Mouse (Mus musculus): Measurements from ENCODE around the gene Cnksr3. TPM values are rescaled to one million over a fixed set of nuclear protein-coding genes. Genes with fewer than 3 reads are reported as not detected.

The Cnksr3 gene
- total RNA-seq, 1 experiment from 2014 or later: 8.7 TPM

DNA sequence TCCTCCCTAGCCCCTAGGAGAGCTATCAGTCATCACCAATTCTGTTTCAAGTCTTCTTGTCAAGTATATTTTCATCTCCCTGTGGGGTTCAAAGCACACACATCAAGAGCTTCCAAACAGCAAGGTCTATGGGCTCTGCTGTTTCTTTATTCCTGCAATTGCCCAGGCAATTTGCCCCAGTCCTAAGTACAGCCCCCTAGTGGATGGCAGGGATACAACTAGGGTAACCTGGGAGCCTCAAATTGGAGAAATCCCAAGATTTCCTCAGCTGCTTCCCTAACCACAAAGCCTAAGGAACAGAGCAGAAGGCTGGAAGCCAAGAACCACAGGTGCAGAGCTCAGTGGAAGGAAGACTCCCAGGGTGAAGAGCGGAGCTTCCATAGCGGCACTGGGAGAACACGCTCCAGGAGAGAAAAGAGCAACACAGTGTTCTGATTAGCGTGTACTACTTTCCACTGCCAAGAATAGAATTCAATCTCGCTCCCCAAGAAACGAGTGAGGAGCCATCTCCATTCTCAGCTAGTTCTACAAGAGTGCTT, 100.5 kb downstream of the Cnksr3 start:
- no peak for ATAC-seq (replicated peaks; ENCODE audit: low read depth, poor library complexity, severe bottlenecking)

DNA sequence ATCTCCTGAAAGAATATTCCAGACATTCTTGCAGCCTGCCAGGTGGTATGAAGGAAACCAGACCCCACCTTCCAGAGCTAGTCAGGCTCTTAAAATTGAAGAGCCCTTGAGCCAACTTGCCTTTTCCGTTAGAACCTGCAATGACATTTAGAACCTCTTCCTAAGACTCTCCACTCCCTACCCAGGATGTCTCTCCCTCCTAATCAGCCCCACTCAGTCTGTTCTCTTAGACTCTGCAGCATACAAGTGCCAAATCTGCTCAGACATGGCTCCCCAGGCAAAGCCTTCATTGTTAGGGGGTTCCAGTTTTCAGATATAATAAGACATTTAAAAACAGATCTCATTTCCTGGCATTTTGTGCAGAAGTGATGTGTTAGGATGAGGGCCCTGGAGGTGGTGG, 108.2 kb downstream of the Cnksr3 start:
- no peak for ATAC-seq (replicated peaks; ENCODE audit: low read depth, poor library complexity, severe bottlenecking)

DNA sequence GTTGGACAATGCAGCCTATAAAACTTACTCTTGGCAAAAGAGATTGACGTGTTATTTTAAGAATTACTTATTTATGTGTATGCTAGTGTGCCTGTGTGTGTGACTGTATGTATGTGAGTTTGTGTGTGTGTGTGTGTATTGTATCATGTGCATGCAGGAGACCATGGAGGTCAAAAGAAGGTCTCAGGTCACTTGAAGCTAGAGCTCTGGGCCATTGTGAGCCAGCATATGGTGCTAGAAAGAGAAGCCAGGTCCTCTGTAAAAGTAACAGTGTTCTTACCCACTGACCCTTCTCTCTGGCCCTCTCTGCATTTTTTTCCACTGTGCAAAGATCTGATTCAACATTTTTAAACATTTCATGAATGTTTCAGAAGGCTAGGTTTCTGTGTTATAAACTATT, 134.1 kb downstream of the Cnksr3 start:
- no peak for ATAC-seq (replicated peaks; ENCODE audit: low read depth, poor library complexity, severe bottlenecking)

DNA sequence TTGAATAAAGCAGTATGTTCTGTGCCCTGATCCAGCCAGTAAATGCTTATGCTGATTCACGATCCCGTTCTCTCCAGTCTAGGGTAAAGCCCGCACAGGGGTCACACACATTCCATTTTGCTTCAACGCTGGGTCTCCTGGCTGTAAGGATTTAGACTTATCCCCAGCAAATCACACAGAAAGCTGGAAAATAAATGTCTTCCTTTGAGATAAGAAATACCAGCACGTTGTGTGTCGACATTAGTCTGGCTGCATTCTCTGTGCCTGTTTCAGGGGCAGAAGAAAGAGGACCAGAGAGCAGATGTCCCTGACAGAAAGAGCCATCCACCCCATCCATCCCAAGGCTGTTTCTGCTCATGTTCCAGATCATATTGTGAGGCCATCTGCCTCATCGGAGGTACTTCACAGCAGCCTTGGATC, 134.6 kb downstream of the Cnksr3 start:
- no peak for ATAC-seq (replicated peaks; ENCODE audit: low read depth, poor library complexity, severe bottlenecking)

DNA sequence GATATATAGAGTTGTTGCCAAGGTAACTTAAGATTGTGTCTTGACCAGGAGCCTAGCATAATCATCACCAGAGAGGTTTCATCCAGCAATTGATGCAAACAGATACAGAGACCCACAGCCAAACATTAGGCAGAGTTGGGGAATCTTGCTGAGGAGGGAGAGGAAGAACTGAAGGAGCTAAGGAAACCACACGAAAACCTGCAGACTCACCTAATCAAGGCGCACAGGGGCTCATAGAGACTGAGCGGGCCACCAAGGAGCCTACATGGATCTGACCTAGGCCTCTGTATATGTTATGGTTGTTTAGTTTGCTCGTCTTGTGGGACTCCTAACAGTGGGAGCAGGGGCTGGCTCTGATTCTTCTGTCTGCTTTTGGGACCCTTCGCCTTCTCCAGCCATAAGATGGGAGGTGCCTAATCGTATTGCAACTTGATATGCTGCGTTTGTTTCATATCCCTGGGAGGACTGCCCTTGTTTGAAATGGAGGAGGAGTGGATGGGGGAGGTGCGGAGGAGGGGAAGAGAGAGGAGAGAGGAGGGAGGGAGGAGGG, 135.3 kb downstream of the Cnksr3 start:
- no peak for ATAC-seq (replicated peaks; ENCODE audit: low read depth, poor library complexity, severe bottlenecking)

DNA sequence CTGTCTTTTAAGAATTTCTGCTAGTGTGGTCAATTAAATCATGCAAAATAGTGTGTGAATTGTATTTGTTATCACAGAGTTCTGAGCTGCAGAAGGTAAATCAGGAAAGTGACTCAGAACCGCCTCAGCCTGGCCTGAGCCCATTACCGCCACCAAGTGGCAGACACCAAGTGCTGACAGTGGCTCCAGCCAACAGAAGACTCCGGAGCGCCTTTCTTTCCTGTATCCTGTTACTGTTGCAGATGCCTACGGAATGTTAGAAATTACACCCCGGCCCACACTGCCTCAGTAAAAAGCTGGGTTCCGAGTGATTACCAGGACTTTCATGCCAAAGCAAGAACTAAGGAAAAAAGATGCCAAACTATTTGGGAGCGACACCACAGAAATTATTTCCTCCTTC, 135.8 kb downstream of the Cnksr3 start:
- ATAC-seq (replicated peaks; ENCODE audit: low read depth, poor library complexity, severe bottlenecking): peak; percentile 96

DNA sequence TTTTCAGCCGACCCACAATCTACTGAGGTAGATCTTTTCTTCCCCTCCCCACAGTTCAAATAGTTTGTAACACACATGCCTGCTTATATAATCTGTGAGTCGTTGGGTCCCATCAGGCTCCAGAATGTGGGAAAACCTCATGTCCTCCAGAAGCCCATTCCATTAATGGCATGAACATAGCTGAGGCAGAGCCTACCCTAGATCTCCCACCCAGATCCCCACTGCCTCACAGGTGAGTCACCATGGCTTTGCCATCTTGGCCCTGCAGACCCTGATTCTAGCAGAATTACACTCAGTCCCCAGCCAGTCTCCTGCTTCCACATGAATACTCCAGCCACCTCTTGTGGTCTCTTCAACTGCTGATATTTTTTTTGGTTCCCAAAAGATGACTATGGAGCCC, 136.4 kb downstream of the Cnksr3 start:
- ATAC-seq (replicated peaks; ENCODE audit: low read depth, poor library complexity, severe bottlenecking): no peak

DNA sequence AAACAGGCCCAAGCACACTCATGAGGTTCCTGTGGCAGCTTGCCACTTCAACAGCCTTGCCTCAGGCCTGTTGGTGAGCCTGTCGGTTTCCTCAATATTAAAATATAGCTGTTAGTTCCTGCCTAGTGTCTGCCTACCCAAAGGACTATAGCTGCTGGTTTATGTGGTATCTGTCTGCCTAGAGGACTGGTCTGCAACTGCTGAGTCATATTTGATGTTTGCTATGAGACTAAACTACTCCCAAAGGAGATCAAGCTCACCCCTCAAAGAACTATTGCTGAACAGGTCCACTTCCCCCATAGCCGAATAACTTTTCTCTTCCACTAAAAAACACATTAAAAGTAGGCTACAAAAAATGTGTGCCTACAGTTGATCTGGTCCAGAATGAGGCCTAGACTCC, 137.8 kb downstream of the Cnksr3 start:
- ATAC-seq (replicated peaks; ENCODE audit: low read depth, poor library complexity, severe bottlenecking): no peak

DNA sequence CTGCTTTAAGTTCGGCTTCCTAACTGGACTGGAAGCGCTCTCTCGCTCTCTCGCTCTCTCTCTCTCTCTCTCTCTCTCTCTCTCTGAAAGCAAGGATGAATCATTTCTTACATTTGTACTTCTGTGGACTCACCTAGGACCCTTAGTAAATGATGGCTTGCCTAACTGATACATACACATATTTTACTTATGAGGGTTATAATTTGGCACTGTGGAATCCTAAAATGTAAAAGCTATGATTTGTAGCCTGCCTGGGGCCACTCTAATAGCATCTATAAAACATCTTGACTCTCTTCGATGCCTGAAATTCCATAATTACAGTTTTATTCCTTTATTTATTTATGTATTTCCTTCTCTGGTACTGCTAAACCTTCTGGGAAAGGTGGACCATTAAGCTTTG, 141.1 kb downstream of the Cnksr3 start:
- no peak for ATAC-seq (replicated peaks; ENCODE audit: low read depth, poor library complexity, severe bottlenecking)

DNA sequence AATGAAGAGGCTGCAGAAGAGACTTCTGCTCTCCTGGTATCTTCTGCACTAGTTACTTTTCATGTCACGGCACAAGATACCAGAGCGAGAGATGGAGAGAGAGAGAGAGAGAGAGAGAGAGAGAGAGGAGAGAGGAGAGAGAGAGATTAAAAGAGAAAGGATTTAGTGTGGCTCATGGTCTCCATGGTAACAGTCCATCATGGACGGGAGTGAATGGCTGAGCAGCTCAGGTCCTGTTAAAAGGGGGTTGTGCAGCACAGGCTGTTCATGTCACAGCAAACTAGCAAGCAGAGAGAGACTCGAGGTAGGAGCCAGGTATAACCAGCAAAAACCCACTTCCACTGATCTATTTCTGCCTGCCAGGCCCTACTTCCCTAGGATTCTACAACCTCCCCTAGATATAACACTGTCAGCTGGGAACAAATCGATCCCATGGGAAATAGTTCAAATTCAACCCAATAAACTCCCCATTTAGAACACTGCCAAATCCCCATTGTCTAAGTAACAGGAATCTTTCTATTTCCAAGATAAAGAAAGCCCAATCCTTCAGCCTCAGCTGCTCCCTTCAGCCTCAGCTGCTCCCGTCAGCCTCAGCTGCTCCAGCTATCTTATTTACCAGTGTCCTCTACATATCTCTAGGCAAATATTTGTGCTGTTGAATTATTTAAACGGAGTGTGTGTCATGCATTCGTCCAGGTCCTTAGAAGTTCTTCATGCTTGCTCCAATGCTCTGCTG, 141.8 kb downstream of the Cnksr3 start:
- no peak for ATAC-seq (replicated peaks; ENCODE audit: low read depth, poor library complexity, severe bottlenecking)

DNA sequence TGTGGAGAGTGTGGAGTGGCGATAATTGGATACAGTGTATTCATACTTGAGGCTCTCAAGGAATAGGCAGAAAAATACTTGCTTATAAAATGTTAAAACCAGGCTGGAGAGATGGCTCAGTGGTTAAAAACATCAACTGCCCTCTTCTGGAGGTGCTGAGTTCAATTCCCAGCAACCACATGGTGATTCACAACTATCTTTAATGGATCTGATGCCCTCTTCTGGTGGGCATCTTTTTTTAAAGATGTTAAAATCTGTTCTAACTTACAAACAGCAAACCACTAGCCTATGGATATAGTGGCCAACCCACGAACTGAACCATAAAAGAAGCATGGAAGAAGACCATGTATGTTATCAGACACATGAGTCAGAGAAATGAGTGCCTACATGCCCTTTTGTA, 142.9 kb downstream of the Cnksr3 start:
- no peak for ATAC-seq (replicated peaks; ENCODE audit: low read depth, poor library complexity, severe bottlenecking)

Other genes starting within 250 kb of the Cnksr3 start
- 8.4 and 10.6 TPM in 2 replicates for gene Ipcef1, start 159.8 kb downstream of the Cnksr3 start, total RNA-seq (2017)